Mouse (Mus musculus) ovary, postnatal 14 days (tissue): ENCODE data around the gene Epop.

Experiments
- DNase-seq: peaks from one replicate; pipeline ENCODE4 v3.0.0; 2022; ENCODE audit warnings: low spot score

The Epop gene

DNA sequence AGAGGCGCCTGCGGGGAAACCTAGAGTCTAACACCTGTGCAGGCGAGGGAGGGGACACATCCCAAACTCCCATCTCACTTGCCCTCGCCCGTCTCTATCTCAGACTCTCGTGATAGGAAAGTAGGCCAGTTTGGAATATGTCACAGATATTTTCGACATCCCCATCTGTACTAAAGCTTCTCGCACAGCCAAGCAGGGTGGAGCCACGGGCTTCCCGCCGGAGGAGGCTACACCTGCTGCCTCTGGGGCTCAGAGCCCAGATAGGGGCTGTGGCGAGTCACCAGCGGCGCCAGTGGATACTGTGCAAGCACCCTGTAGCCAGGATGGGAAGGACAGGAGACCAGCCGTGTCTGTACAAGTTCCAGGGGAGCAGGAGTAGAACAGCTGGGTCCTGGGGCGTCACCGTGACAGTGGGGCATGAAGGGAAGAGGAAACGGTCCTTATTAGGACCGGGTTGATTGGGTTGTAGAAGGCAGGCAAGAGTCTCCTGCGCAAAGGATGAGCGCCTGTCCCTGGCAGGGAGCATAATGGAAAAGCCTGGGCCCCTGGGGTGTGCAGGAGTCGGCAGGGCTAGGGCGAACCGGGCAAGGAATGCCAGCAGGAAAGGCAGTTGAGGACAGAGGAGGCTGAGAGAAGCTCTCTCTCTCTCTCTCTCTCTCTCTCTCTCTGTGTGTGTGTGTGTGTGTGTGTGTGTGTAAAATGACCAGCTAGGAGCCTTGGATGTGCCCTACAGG is 39.1 kb downstream of the Epop start:
- DNase-seq: no peak

- DNase-seq: no peak
Measured at GRCm38 (mm10) chr11:97589216-97589615, 40.3 kb downstream of the Epop start.

GRCm38 (mm10) chr11:97585932-97586331 is 43.6 kb downstream of the Epop start:
- DNase-seq: no peak

- no peak for DNase-seq
Measured at GRCm38 (mm10) chr11:97584476-97584875, 45.0 kb downstream of the Epop start.

- DNase-seq: no peak
Measured at GRCm38 (mm10) chr11:97579088-97579857, 50.2 kb downstream of the Epop start.

GRCm38 (mm10) chr11:97578286-97578685 is 51.2 kb downstream of the Epop start:
- DNase-seq: peak; percentile 35
